8 mouse cellular contexts compared by ENCODE assay signal in the genomic region with DNA sequence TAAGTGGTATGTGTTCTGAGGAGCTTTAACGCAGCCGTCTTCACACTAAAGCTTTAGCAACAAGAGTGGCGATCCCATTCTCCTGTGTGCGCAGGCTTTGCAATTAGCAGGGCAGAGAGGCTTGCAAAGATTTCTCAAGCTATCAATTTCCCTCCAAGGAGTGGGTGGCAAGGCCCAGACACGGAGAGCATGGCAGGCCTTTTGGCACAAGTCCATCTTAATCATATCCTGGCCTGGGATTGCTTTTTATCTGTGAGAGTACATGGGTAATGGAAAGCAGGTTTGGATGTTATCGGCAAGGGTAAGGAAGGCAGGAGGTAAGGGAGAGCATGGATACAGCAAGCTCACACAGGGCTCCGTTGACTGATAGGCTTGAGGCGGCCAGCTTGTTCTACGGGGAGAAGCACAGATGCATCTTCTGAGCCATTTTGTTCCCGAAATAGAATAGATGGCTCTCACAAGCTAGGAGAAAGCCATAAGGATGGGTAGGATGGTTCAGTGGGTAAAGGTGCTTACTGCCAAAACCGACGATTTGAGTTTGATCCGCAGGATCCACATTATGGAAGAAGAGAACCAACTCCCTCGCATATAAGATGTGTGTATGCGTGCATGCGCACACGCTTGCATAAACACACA.
DNase-seq lines count a peak whose midpoint lies in the region; ATAC-seq and TF ChIP-seq lines count a peak whose summit lies in the region.
"Had no signal": no experiment of that assay in that cellular context is flagged by ENCODE, and none has a peak within 500 bp of the region (broad histone marks: within the 10 kb centered on the region; RNA-seq: fewer than 3 reads in every experiment).

No protein-coding gene starts in this region.

- H3K36me3 ChIP-seq in intestine, embryonic 14.5 days (ENCODE audit: control insufficient read depth, insufficient read depth, low read length) = no peaks in the 10 kb centered on the region
- no peaks in the 10 kb centered on the region for H3K36me3 ChIP-seq in intestine, postnatal 0 days (ENCODE audit: control insufficient read depth, insufficient read depth)
- H3K36me3 ChIP-seq in embryonic facial prominence, embryonic 14.5 days (ENCODE audit: control insufficient read depth, insufficient read depth, low read length) = no peaks in the 10 kb centered on the region
- no peaks in the 10 kb centered on the region for H3K36me3 ChIP-seq in limb, embryonic 13.5 days

- TF ChIP-seq CTCF in intestine, postnatal 0 days (IDR thresholded peaks at IDR 0.05; ENCODE audit: low read depth) = no peak
- no peak for TF ChIP-seq CTCF in cortical plate, adult 2 months (IDR thresholded peaks at IDR 0.05; ENCODE audit: extremely low read depth, insufficient read depth, low read length)

- no peak overlapping the region; the same call in 1 of the 2 replicates for H3K27ac ChIP-seq in intestine, embryonic 14.5 days (ENCODE audit: low read depth)
- H3K27ac ChIP-seq in intestine, postnatal 0 days (ENCODE audit: low read depth, low read length) = no peak overlapping the region
- peak overlapping the region; percentile 10; the same call in 1 of the 2 replicates for H3K27ac ChIP-seq in cortical plate, adult 2 months (ENCODE audit: insufficient read depth, low read length)
- no peak overlapping the region for H3K27ac ChIP-seq in embryonic facial prominence, embryonic 14.5 days (replicated peaks; ENCODE audit: low read depth, low read length)
- peak overlapping the region; percentile 39; the same call in 1 of the 2 replicates for H3K27ac ChIP-seq in limb, embryonic 13.5 days
- H3K27ac ChIP-seq: kidney, postnatal 0 days had no signal

- H3K4me1 ChIP-seq in intestine, embryonic 14.5 days (replicated peaks; ENCODE audit: control insufficient read depth, insufficient read depth, low read length) = peaks cover 7% of the 10 kb centered on the region; the same call in 1 of the 2 replicates
- H3K4me1 ChIP-seq in intestine, postnatal 0 days (replicated peaks; ENCODE audit: control insufficient read depth, insufficient read depth, low read length) = no peaks in the 10 kb centered on the region
- H3K4me1 ChIP-seq in cortical plate, adult 2 months (ENCODE audit: control insufficient read depth, insufficient read depth, low read length) = peaks cover 10% of the 10 kb centered on the region; the same call in 1 of the 2 replicates
- H3K4me1 ChIP-seq in embryonic facial prominence, embryonic 14.5 days (ENCODE audit: control insufficient read depth, insufficient read depth, low read length) = peaks cover 16% of the 10 kb centered on the region
- peaks cover 12% of the 10 kb centered on the region for H3K4me1 ChIP-seq in limb, embryonic 13.5 days

- H3K4me3 ChIP-seq in intestine, embryonic 14.5 days (ENCODE audit: low read depth, low read length) = no peak overlapping the region
- H3K4me3 ChIP-seq in intestine, postnatal 0 days (ENCODE audit: low read depth, low read length) = no peak overlapping the region
- H3K4me3 ChIP-seq in cortical plate, adult 2 months (ENCODE audit: insufficient read depth, low read length) = no peak overlapping the region
- H3K4me3 ChIP-seq in embryonic facial prominence, embryonic 14.5 days (ENCODE audit: low read depth, low read length) = no peak overlapping the region
- H3K4me3 ChIP-seq in limb, embryonic 13.5 days = no peak overlapping the region

- H3K9me3 ChIP-seq in intestine, embryonic 14.5 days (ENCODE audit: control insufficient read depth, low read length) = no peaks in the 10 kb centered on the region
- no peaks in the 10 kb centered on the region for H3K9me3 ChIP-seq in intestine, postnatal 0 days (ENCODE audit: control insufficient read depth)
- no peaks in the 10 kb centered on the region for H3K9me3 ChIP-seq in embryonic facial prominence, embryonic 14.5 days (ENCODE audit: control insufficient read depth, low read length)
- no peaks in the 10 kb centered on the region for H3K9me3 ChIP-seq in limb, embryonic 13.5 days

- H3K4me2 ChIP-seq in intestine, embryonic 14.5 days (ENCODE audit: low read length) = peak overlapping the region; percentile 3; the same call in 1 of the 2 replicates
- no peak overlapping the region for H3K4me2 ChIP-seq in intestine, postnatal 0 days (replicated peaks; ENCODE audit: low read depth)
- 0 out of 2 replicates have a peak overlapping the region, but pooled peaks have one; percentile 18 for H3K4me2 ChIP-seq in embryonic facial prominence, embryonic 14.5 days (ENCODE audit: low read depth, low read length)
- H3K4me2 ChIP-seq in limb, embryonic 13.5 days (replicated peaks) = peak overlapping the region; percentile 37; the same call in 1 of the 2 replicates

- no peak for ATAC-seq in intestine, embryonic 14.5 days (replicated peaks; ENCODE audit: low FRiP score, low TSS enrichment, low read depth)
- ATAC-seq in intestine, postnatal 0 days = no peak
- 0 out of 2 replicates have a peak, but pooled peaks have one; percentile 6 for ATAC-seq in embryonic facial prominence, embryonic 14.5 days (ENCODE audit: low read depth)
- ATAC-seq in limb, embryonic 13.5 days (ENCODE audit: low FRiP score, low read depth) = no peak

- DNase-seq in intestine, embryonic 14.5 days (ENCODE audit: low spot score) = peak; percentile 52
- peak; percentile 37 for DNase-seq in embryonic facial prominence, embryonic 14.5 days (ENCODE audit: low spot score)
- no peak for DNase-seq in urinary bladder, adult 18-20 months (ENCODE audit: low spot score in 2 of 2)
- no peak for DNase-seq in adrenal gland, postnatal 10 days

- 64% methylated on average over 17 of the region's 17 CpGs for WGBS in intestine, embryonic 14.5 days
- 74% methylated on average over 17 of the region's 17 CpGs for WGBS in intestine, postnatal 0 days
- 66% methylated on average over 17 of the region's 17 CpGs for WGBS in embryonic facial prominence, embryonic 14.5 days
- WGBS in limb, embryonic 13.5 days = 74% methylated on average over 17 of the region's 17 CpGs

- TF ChIP-seq POLR2A in cortical plate, adult 2 months (IDR thresholded peaks at IDR 0.05; ENCODE audit: extremely low read depth, insufficient read depth, low read length) = no peak

- H3K9ac ChIP-seq in intestine, embryonic 14.5 days (ENCODE audit: low read length) = no peak overlapping the region
- H3K9ac ChIP-seq in intestine, postnatal 0 days (ENCODE audit: low read depth, low read length) = no peak overlapping the region
- H3K9ac ChIP-seq in embryonic facial prominence, embryonic 14.5 days (ENCODE audit: low read depth, low read length) = no peak overlapping the region
- H3K9ac ChIP-seq in limb, embryonic 13.5 days = no peak overlapping the region

- no peaks in the 10 kb centered on the region for H3K27me3 ChIP-seq in intestine, embryonic 14.5 days (replicated peaks; ENCODE audit: control insufficient read depth, insufficient read depth, low read length)
- H3K27me3 ChIP-seq in intestine, postnatal 0 days (replicated peaks; ENCODE audit: control insufficient read depth, insufficient read depth, low read length) = no peaks in the 10 kb centered on the region
- no peaks in the 10 kb centered on the region for H3K27me3 ChIP-seq in embryonic facial prominence, embryonic 14.5 days (replicated peaks; ENCODE audit: control insufficient read depth, insufficient read depth, low read length)
- no peaks in the 10 kb centered on the region for H3K27me3 ChIP-seq in limb, embryonic 13.5 days

Comparison
In these comparisons a context has a peak if more than half of its experiments do, and no peak if none do; other contexts are left out.
1. DNase-seq: peak in intestine, embryonic 14.5 days (single experiment) and embryonic facial prominence, embryonic 14.5 days (single experiment); none in urinary bladder, adult 18-20 months (0 of 2) and adrenal gland, postnatal 10 days (single experiment).
2. H3K27ac ChIP-seq: peak in cortical plate, adult 2 months (single experiment) and limb, embryonic 13.5 days (single experiment); none in intestine, embryonic 14.5 days (single experiment), intestine, postnatal 0 days (single experiment) and embryonic facial prominence, embryonic 14.5 days (single experiment).